Mouse (Mus musculus) heart, adult 11 months (tissue): ENCODE data around the gene Stox2.

Experiments used
- DNase-seq: peaks from one replicate; pipeline ENCODE4 v3.0.0; 2022

Gene Stox2

DNA sequence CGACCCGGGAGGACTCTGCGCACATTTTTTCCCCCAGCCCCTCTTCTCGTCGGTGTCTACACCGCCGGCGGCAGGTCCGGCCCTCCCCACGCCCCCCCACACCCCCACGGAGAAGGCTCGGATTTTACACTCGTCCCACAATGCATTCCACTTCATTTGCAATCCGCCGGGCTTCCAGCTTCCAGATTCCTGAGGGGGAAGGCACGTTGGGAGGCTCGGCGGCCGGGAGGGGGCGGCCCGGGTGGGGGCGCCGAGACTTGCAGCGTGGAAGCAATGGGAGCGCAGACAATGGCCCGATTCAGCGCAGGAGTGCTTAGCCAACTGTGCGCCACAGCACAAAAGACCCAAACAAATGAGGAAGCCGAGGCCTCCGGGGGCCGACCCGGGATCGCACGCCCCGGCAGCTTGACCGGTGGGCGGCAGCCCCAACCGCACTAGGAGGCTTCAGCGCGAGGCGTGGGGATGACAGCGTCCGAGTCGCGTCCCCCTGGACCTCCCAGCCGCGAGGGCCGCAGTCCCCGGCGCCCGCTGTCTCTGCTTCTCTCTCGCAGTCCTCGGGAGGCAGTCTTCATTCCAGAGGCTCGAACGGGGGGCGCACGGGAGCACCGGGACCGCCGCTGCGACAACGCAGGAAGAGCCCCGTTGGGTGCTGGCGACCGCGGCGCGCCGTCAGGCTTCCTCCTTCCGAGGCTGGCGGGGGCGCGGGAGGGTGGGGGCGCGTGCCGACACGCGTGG lies 157.9 kb downstream of the Stox2 start:
- DNase-seq, result peak; percentile 90

- peak; percentile 90 for DNase-seq
These were observed 158.5 kb downstream of the Stox2 start for GRCm38 (mm10) chr8:47287641-47288130.

GRCm38 (mm10) chr8:47287201-47287621 lies 159.0 kb downstream of the Stox2 start:
- no peak for DNase-seq

- DNase-seq, result no peak
These were observed 160.0 kb downstream of the Stox2 start for GRCm38 (mm10) chr8:47286081-47286700.

GRCm38 (mm10) chr8:47285435-47285834 lies 160.7 kb downstream of the Stox2 start:
- DNase-seq, result no peak

DNA sequence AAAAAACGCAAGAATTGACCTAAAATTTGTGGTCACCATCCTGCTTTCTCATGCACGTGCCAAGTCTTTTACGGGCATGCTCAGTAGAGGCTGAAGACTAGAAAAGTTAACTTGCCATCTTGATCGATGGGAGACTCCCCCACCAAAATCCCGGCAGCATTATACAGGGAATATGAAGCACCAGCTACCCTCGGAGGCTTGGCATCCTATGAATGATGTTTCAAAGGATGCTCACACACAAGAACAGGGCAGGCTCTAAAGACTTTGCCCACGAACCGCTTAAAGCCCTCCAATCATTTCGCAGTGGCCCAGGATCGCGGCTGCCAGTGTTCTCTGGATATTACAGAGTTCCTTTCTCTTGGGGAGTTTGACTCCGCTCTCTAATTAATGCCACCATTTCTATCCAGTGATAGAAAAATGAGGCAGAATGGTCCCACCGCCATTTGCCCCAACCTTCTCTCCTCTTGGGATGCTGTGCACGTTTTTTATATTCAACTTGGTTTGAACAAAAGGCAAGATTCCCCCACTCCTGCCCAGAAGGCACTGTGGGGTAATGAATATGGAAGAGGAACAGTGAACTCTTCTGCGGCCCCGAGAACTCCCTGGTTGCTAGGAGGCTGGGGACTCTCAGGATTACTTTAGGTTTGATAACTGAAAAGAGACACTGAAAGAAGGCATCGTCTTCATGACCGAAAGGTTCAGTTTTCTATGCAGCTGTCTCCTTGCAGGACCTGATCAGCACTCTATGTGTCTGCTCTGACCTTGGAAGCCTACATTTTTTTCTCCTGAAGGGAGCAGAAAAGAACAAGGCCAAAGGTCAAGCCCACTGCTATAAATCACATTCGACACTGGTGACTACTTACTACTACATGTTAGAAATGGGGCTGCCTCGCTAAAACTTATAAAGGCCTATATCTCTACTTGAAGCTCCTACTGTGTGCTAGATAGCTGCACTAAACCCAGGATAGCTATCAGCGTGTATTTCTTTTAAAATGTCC lies 161.5 kb downstream of the Stox2 start:
- DNase-seq, result no peak

GRCm38 (mm10) chr8:47279898-47280297 lies 166.3 kb downstream of the Stox2 start:
- no peak for DNase-seq

DNA sequence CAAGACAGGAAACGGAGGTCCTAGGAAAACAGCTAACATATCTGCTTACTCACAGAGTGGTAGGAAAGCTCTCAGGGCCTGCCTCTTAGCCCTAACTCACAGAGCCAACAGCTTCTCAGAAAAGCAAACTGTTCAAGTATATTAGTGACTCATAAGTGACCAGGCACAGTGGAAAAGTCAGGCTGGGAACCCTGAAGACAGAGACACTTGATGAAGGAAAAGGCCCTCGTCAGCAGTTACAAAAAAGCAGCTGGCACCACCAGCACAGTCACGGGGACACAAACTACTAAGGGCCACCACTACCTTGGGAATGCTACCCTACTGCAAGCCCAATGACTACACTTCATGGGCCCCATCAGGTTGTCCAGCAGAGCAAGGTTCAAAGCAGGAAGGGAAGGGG lies 168.0 kb downstream of the Stox2 start:
- peak; percentile 76 for DNase-seq

GRCm38 (mm10) chr8:47268931-47269330 lies 177.2 kb downstream of the Stox2 start:
- peak; percentile 70 for DNase-seq

GRCm38 (mm10) chr8:47268062-47268822 lies 177.9 kb downstream of the Stox2 start:
- peak; percentile 94 for DNase-seq

GRCm38 (mm10) chr8:47263070-47263843 lies 182.9 kb downstream of the Stox2 start:
- DNase-seq, result no peak

- no peak for DNase-seq
These were observed 185.2 kb downstream of the Stox2 start for GRCm38 (mm10) chr8:47260751-47261474.

- peak; percentile 25 for DNase-seq
These were observed 195.3 kb downstream of the Stox2 start for GRCm38 (mm10) chr8:47250832-47251231.

DNA sequence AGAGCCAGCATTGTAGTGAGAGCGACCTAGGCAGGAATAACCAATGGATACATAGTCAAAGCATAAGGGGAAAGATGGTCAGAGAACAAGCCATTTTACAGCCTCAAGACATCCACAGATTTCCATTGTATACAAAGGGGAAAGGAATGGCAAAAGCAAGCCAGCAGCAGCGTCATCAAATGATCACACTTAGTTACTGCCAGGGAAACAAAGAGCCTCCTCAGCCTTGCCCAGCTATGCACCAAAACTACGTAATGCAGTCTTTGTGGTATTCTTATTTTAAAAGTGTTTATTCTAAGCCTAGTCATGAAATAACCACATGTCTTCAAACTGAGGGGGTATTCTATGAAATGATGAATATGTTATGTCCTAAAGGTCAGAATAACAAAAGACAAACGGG lies 201.0 kb downstream of the Stox2 start:
- DNase-seq, result peak; percentile 81

DNA sequence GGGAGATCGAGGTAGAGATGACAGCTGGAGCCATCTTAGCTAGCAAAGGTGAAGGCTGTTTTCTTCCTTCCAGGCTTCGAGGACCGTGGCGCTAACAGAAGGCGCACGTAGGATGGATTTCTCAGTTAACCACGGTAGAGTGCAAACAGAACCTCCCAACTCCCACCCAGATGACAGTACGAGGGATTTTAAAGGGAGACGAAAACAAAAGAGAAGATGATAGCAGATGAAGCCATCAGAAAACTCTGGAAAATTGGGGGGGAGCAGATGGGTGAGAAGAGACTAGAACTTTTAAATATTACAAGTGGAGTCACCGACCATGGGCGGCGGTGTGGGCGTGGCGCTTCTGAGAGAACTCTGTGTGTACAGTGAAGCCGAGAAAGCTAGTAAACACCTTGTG lies 202.0 kb downstream of the Stox2 start:
- DNase-seq, result peak; percentile 68

DNA sequence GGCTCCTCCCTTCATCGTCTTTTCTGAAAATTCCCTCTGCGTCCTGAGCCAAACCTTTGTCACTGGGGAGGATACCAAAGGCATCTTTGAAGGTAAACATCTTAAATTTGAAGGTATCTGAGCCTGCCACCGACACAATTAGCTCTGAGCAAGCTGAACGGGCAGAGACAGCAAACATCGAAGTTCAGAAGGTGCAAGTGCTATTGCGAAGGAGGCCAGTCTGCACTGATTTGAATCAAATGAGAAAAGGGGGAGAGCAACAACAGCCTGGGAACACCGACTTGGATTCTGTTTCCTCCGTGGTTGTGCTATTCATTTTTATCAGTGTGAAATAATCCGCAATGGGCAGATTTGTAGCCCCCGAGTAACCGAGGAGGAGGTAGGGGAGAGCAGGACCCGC lies 202.5 kb downstream of the Stox2 start:
- DNase-seq, result no peak

DNA sequence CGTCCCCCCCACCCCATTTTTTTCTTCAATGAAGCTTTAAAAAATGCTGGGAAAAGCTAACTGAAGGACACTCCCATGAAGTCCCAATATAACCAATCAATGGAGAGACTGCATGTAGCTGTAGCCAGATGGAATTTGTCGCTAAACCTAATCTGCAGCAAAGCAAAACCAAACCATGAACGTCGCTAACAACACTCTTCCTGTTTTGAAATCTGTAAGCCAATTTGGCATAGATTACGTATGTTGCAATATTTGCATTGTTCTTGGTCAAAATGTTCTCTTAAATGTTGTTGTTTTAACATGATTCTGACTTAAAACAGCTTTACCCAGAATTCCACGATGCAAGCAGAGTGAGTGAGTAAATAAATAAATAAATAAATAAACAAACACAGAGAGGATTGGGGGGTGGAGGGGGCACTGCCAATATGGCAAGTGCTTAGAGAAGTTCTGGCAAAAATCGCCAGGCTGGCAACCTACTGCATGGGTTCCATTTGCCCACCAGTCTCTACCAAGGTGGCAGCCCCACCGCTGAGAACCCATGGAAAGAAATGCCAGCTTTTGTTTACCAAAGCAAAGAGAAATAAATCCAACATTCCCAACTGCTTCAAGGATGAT lies 203.0 kb downstream of the Stox2 start:
- peak; percentile 95 for DNase-seq

GRCm38 (mm10) chr8:47242207-47243004 lies 203.8 kb downstream of the Stox2 start:
- DNase-seq, result peak; percentile 99

DNA sequence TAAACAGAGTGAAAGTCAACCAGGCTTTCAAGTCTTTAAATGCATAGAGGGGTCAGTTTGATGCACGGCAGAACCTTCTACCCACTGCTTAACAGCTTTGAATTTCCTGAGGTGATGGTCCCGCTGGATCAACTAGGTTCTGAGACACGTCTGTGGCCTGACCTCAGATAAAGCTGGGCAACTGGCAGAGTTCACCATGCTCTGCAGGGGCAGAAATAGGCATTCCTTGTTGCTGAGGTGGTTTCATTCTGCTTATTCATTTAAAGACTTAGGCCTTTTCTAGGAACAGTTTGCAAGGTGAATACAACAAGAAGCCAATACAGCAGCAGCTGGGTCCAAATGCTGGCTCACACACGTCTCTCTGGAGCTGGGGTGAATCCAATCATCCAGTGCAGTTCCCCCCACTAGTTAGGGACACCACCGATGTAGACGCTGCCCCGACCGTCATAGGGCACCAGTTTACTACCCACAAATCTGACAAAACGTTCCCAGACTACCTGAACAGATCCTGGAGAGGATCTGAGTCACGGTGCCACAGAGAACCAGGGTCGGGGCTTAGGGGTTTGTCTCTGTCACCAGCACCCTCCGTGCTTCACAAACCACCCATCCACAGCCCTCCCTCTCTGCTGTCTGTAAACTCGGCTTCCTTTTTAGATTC lies 204.6 kb downstream of the Stox2 start:
- peak; percentile 81 for DNase-seq
